Mouse (Mus musculus) Muller cell, postnatal 12 days (primary cell): ENCODE data around the gene Slco2a1.
A peak's percentile ranks its signal among the peaks of the same experiment; 100 is the strongest.

Experiments used
- DNase-seq: peaks from one replicate; pipeline ENCODE4 v3.0.0-alpha.2; 2015; ENCODE audit errors: inconsistent ontology term

Gene Slco2a1

DNA sequence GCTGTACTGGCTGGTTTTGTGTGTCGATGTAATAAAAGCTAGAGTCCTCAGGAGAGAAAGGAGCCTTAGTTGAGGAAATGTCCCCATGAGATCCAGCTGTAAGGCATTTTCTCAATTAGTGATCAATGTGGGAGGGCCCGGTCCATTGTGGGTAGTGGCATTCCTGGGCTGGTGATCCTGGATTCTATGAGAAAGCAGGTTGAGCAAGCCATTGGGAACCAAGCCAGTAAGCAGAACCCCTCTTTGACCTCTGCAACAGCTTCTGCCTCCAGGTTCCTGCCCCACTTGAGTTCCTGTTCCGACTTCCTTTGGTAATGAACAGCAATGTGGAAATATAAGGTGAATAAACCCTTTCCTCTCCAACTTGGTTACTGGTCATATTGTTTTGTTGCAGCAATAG is 6.1 kb upstream of the Slco2a1 start:
- DNase-seq = no peak

DNA sequence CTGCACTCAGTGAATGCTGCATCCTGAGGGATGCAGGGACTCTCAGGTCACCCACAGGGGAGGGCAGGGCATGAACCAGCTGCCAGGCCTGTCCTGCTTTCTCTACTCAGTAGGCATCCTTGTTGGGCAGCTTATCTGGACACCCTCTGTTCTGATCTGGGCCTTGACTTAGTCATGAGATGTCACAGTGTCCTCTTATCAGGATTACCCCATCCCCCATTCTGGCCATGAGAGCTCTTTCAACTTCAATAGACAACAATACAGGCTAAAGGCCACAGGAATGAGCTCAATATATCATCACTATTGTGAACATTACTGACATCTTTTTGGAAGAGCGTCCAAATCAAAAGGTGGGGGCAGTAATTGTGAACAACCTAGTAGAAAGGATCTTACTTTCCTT is 3.4 kb upstream of the Slco2a1 start:
- no peak for DNase-seq

DNA sequence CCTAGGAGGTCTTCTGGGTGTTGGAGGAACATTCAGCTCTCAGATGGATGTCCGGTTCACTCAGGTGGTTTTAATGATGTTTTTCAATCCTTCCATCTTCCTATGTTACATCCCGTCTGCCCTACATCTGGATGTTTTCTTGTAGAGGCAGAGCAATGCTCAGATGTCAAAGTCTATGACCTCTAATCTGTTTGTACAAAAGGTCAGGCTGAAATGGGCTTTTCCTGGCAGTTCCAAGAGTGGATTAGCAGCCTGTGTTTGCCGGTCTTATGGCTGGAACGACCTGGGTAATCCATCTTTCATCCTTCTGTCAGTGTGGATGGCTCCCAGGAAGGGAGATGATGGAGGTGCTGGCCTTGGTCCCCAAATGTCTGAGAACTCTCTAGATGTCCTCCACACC is 2.6 kb upstream of the Slco2a1 start:
- DNase-seq = no peak

DNA sequence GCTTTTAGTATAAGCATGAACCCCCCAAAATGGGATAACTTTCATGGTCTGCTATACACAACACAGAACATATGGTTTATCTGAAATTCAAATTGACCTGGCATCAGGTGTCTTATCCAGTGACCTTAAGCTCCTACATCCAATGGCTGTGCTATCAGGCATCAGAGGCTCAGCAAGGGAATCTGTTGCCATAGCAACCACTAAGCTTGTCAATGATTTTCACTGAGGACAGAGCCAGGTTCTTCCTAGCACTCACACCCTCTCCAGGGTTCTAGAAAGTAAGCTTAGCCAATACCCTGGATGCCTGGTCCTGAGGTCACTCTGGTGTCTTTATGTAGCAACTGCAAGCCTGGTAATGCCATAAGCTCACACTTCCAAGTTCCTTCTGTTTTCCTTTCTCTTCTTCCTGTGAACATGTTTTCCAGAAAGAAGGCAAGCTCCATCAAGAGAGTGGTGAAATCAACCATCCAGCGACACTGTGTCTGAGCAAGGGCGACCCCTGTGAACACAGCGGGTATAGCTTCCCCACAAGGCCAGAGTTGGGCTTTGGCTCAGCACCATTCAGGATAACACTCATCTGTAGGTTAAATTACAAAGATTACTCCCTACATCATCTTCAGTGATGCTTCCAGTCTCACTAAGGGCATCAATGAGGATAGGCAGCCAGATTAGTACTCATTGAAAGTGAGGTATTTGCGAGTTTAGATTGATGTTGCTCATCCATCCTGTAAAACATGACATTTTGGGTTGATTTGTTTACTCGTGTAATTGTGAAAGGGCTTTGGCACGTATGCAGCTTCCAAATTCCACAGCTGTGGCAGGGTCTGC is 2.0 kb downstream of the Slco2a1 start:
- no peak for DNase-seq

DNA sequence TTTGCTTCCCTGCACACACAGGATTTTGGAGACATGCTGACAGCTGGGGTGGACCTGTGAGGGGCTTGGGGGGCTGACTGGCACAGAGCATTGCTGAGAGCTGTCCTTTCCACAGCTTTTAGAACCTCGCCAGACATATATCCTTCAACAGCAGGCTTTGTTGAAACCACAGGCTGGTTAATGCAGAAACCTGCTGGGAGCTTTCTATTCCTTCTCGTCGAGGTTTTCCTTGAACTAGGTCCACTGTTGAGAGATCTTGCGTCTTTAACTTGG is 2.6 kb downstream of the Slco2a1 start:
- DNase-seq = no peak

DNA sequence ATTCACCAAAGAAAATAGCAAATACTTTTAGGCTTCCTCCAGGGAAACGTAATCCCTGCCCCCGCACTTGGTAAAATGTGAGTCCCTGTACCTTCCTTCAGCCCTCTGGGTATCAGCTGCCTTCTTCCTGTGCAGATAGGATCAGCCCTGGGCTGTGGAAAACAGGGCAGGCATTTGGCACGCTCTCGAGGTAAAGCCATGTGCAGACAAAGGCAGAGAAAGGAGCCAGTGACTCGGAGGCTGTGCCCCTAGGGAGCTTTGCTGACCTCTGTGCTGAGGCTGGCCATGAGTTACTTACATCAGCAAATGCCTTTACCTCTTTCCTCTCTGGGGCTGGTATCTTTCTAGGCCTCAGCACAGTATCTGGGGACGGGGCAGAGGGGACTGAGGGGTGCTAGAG is 4.4 kb downstream of the Slco2a1 start:
- DNase-seq = peak; percentile 54

DNA sequence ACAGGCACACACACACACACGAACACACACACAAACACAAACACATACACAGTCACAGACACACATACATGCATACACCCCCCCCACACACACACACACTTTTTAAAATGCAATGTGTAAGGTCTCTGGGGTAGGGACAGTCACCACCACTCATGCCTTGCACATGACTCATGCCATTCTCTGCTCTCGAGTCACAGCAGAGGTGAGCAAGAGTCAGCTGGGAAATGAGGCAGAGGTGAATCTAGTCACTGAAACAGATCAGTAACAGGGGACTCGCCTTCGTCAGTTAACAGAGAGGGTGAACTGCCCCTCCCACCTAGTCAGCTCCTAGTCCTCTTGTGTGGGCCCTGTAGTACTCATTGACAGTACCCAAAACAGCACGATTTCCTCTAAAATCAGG is 5.3 kb downstream of the Slco2a1 start:
- DNase-seq = peak; percentile 70

DNA sequence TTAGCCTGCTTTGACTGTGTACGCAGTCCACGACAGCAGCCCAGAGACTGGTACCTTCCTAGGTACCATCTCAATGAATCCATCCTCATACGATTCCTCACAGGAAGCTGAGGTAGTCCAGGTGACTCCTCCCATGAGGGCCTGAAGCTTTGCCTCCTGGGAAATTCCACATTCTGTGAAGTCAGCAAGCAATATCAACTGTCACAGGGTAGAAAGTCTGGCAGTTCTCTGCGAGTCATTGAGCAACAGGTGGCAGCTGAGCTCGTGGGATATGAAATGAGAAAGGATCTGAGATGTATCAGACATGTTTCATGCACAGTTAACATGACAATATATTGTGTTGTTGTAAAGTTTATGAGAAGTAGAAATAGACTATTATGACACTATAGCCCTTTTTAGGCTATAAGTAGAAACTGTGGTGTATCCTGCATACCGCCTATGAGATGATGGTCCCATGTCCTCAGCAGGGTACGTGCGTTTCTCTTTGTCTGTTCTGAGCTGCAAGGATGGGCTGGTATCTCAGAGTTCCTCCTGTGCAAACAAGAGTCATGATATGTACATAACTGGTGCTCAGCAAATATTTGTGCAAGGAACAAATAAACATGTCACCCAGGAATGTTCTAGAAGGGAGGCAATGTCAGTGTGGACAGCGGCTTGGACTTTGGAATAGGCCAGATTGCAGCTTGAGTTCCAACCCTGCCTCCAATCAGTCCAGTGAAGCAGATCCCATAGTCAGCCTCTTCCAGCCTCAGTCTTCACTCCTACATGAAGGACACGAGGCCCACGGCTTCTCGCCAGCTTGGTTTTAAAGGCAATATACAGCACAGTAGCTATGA is 7.5 kb downstream of the Slco2a1 start:
- no peak for DNase-seq

DNA sequence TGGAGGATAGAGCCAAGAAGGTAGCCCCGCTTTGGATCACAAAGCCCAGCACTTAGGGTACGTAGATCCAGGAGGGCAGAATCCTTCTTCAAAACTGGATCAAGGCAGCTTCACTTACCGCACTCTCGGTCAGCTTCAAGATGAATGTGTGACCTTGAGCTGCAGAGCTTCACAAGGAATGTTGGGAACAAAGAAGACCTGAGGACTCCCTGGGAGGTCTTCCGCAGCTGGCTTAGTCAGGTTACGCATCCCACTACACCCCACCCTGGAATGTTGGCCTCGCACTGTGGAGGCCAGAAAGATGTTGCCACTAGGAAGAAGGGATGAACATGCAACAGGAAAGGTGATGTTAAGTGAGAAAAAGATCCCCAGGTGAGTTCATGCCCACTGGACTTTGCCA is 11.9 kb downstream of the Slco2a1 start:
- no peak for DNase-seq

DNA sequence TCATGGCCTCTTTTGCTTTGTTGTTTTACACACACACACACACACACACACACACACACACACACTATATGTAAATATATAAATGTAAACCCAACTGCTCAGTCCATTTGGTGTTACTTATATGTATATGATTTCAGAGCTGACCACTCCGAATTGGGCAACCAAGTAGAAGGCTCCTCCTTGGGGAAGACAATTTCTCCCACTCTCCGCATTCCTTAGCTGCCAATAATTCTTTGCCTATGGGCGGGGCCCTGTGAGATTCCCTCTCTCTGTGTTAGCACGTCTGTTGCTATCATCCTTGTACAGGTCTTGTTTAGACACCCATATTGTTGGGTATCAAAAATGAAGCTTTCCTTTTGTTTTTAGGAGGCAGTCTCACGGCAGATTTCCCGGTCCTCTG is 15.8 kb downstream of the Slco2a1 start:
- DNase-seq = peak; percentile 34

DNA sequence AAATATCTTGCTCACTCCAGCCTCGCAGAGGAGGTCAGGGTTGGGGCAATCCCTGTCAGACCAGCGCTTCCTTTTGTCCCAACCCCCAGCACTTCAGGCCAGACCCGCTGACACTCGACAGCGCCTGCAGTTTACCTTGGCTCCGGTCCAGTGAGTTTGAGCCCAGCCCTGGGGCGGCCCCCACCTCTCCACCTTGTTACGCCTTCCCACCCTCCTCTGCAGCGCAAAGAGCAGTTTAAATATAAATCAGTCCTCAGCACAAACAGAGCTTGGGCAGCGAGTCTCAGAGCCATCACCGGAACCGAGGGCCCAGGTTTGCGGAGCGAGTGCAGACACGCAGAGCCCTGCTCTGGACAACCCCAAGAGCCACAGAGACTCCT is 19.2 kb downstream of the Slco2a1 start:
- peak; percentile 13 for DNase-seq

DNA sequence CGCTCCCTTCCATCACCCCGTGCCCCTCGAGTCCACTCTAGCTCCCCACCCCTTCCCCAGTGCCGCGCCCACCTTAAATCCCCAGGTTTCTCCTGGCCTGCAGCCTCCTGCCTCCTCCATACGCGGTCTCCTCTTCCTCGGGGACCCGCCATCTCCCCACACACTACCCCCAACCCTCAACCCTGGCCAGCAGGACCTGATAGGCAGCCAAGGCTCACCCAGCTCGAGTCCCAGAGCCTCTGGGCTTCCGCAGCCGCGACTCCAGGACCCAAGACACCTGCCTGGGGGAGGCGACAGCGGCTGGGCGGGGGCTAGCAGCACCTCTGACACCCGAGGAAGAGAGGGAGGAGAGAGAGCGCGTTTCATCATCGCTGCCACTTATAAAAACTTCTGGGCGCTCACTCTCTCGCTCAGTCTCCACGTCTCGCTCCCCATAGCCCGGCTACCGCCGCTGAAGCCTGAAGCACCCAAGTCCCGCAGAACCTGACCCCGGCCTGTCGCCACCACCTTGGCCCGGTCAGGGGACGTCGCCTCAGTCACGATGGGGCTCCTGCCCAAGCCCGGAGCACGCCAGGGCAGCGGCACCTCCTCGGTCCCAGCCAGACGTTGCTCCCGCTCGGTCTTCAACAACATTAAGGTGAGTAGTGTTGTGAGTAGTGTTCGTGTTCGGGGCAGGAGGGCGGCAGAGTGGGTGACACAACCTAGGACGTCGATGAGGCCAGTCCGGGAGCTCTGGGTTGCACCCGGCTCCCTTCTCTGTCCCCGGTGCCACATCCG is 19.8 kb downstream of the Slco2a1 start:
- peak; percentile 38 for DNase-seq

DNA sequence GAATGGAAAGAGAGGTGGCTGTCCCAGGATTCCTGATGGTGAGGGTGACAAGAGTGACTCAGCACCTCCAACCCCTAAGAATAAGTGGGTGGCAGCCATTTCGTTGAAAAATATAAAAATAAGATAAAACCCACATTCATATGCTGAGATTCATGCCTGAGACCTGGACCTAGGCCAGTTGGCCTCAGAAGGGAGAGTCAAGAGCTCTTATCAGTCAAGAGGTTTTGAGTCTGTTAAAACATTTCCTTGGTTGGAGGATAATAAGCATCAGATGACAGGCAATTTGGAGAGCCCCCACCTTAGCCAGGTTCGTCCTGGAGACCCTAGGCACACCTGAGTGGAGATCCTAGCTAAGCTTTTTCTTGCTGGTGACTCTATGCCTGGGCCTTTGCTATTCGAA is 21.6 kb downstream of the Slco2a1 start:
- no peak for DNase-seq

DNA sequence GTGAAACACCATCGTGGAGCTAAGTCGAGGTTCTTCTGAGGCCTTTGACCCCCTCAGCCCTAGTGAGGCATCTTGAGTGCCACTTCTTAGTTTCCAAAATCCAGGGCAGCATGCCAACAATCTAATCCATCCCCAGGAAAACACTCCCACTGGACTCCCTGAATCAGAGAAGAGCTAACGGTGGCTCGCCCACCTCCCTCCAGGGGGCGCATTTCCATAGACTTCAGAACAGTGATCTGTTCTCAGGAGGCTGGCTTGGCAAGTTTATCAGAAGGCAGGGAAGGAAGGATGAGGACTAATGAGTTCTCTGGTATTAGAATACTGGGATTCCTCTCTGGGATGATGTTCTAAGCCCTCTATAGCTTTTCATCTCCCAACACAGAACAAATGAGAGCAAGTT is 24.9 kb downstream of the Slco2a1 start:
- peak; percentile 53 for DNase-seq

DNA sequence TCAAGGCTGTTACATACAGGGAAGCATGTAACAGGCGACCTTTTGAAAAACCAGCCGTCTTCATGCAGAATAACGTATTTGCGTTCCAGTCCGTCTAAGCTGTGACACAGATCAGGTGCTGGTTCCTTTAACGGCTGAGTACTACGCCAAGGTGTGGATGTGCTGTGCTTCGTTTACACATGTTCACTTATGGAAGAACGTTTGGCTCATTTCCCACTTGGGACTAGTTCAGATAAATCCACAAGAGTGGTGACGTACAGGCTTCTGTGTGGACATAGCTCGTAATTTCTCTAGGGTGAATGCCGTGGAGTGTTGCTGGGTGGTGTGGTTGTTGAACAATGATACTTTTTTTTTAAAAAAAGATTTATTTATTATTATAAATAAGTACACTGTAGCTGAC is 26.2 kb downstream of the Slco2a1 start:
- DNase-seq = no peak

DNA sequence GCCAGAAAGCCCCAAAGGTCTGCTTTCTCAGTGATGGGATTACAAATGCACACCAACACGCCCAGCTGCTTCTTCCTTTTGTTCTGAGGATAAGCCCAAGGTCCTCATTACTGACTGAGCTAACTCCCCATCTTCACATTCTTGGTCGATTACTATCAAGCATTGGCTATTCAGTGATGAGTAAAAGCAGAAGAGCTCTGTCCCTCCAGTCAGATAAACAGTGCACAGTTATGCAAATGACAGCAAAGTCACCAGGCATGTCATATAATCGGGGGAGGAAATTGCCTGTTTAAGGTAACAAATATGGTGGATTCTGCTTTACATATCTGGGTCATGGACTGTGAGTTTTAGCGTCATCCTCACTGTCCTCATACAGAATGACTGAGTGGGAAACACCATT is 35.6 kb downstream of the Slco2a1 start:
- DNase-seq = peak; percentile 66

DNA sequence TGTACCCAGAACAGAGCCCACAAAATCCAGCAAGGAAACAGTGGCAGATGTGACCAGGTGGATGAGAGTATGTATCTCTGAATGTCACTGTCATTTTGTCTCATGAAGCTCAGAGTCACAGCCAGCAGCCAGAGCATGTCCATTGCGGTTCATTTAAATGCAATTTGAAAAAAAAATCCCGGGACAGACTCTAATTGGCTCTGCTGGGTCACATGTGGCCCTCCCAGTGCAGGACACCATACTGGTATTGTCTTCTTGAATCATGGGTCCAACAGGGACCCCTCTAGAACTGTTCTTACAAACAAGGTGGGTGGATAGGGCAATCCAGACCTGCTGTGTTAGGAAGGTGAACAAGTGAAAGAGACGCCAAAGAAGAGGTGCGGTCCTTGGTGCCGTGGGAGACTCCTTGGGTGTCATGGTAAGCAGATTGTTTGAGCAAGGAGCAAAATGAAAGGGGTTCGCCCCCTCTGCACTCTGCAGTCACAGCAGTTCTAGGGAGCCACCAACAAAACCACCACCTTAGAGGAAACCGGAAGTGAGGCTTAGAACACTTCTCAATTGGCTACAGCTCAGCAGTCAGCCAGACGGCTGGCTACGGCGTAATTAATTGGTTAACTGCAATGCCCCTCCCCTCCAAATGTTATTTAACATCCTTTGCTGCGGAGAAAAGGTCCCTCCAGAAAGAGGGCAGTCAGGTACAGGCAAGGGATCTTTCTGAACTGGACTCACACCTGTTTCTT is 38.8 kb downstream of the Slco2a1 start:
- DNase-seq = no peak

DNA sequence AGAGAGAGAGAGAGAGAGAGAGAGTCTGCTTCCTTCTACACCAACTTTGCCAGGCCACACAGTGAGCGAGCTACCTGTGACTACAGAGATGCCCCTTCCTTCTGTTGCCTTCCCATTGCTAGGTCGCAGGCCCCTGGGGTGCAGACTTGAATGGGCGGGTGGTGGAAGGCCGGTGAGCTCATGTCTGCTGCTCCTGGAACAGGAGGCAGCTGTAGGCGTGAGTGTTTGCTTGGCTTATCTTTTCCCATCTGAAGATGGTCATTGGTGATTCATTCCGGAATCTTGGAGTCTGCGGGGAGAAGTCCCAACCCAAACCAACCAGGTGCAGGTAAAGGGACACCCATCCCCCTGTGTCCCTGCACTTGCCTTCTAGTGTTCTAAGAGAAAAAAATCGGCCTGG is 40.5 kb downstream of the Slco2a1 start:
- DNase-seq = no peak

DNA sequence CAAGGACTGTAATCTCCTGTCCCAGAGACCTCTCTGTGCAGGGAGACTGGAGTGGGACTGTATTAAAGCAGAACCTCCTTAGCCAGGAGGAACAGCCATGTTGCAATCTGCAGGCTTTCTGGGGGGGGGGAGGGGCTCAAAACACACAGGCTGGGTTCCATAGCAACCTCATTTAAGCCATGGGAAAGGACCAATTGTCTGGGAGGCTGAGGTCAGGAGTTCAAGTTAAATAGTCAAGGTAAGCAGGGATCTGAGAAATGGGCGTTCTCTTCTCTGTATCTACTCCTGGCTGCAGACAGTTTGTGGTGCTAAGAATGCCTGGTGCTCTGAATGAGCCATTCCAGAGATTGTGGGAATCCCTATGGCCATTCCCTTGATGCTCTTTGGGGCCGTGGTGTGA is 41.5 kb downstream of the Slco2a1 start:
- DNase-seq = no peak

DNA sequence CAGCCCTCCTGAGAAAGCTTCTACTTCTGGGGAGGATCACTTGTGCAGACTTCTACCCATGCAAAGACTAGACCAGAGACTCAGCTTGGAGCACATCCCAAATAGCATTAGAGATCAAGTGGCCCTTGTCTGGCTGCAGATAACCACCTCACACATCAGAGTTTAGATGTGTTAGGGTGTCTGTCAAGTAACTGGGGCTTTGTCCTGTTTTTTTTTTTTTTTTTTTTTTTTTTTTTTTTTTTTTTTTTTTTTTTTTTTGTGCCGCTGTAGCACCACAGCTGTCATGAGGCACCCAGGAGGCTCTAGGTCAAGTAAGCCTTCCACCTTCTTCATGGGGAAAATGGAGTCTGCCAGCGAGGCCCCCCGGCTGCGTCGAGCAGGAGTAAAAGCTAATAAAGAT is 42.7 kb downstream of the Slco2a1 start:
- no peak for DNase-seq

DNA sequence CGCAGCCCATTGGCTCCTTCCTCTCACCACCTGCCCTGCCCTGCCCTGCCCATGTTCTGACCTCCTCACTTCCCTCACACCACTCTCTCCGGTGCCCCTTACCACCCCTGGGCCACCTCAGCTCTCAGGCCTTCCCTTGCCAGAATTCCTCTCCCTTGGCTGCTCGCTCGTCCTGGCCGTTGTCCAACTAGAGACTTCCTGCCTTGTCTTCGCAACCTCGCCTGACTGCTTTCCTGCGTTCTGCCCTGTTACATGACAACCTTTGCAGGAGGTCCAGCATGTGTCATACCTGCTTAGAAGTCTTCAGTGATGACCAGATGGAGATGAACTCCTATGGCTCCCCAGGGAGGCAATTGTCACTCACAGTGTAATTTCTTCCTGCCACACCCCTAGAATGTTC is 43.7 kb downstream of the Slco2a1 start:
- no peak for DNase-seq

DNA sequence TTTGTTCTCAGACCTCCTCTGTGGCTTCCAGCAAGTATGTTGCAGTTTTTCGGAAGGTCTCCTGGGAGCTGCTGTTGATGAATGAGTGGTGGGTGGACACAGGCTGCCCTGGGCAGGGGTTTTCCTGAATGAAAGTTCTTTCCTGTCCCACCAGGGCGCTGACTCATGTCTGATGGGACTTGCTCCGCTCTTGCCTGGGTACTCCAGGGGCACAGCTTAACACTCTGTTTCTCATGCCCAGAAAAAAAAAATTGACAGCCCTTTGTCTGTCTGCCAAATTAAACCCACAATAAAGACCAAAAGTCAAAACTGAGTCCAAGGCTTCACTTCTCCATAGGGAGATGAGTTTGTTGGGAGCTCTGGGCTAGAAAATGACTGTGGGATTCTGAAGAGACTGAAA is 44.9 kb downstream of the Slco2a1 start:
- DNase-seq = peak; percentile 48
